ENCODE assay signal across 9 mouse cellular contexts in genomic region chr4:138454571-138455140, GRCm38 (mm10). TPM values are rescaled to one million over a fixed set of nuclear protein-coding genes. Genes with fewer than 3 reads are reported as not detected.
DNase-seq lines count a peak whose midpoint lies in the region; ATAC-seq lines count a peak whose summit lies in the region.
"Had no signal": no experiment of that assay in that cellular context is flagged by ENCODE, and none has a peak within 500 bp of the region (broad histone marks: within the 10 kb centered on the region; RNA-seq: fewer than 3 reads in every experiment).

No protein-coding gene starts in this region.

- peaks cover 30% of the 10 kb centered on the region for H3K4me1 ChIP-seq in embryonic facial prominence, embryonic 15.5 days
- H3K4me1 ChIP-seq in heart, embryonic 16.5 days (ENCODE audit: control insufficient read depth, insufficient read depth, low read length): peaks cover 5% of the 10 kb centered on the region; the same call in 1 of the 2 replicates
- peaks cover 6% of the 10 kb centered on the region for H3K4me1 ChIP-seq in liver, embryonic 15.5 days (replicated peaks)

- H3K9me3 ChIP-seq in embryonic facial prominence, embryonic 15.5 days (replicated peaks): no peaks in the 10 kb centered on the region
- no peaks in the 10 kb centered on the region for H3K9me3 ChIP-seq in heart, embryonic 16.5 days (replicated peaks; ENCODE audit: control insufficient read depth, low read length)
- H3K9me3 ChIP-seq in liver, embryonic 15.5 days (replicated peaks): no peaks in the 10 kb centered on the region

- H3K4me3 ChIP-seq in embryonic facial prominence, embryonic 15.5 days (replicated peaks): peak overlapping the region; percentile 77
- peak overlapping the region; percentile 60 for H3K4me3 ChIP-seq in heart, embryonic 16.5 days (ENCODE audit: low read length)
- H3K4me3 ChIP-seq in liver, embryonic 15.5 days (replicated peaks): peak overlapping the region; percentile 58

- H3K27ac ChIP-seq in embryonic facial prominence, embryonic 15.5 days (replicated peaks): peak overlapping the region; percentile 73
- H3K27ac ChIP-seq in heart, embryonic 16.5 days (ENCODE audit: low read length): no peak overlapping the region
- peak overlapping the region; percentile 65 for H3K27ac ChIP-seq in liver, embryonic 15.5 days (replicated peaks)

- peak overlapping the region; percentile 60 for H3K9ac ChIP-seq in embryonic facial prominence, embryonic 15.5 days
- peak overlapping the region; percentile 73 for H3K9ac ChIP-seq in heart, embryonic 16.5 days (ENCODE audit: low read length)
- peak overlapping the region; percentile 48 for H3K9ac ChIP-seq in liver, embryonic 15.5 days

- H3K4me2 ChIP-seq in embryonic facial prominence, embryonic 15.5 days (replicated peaks): peak overlapping the region; percentile 94
- peak overlapping the region; percentile 96 for H3K4me2 ChIP-seq in heart, embryonic 16.5 days (ENCODE audit: low read depth, low read length)
- peak overlapping the region; percentile 58 for H3K4me2 ChIP-seq in liver, embryonic 15.5 days

- DNase-seq in ES-CJ7 (ENCODE audit: low read depth, low spot score): peak; percentile 69
- DNase-seq in adrenal gland, postnatal 25 days: peak; percentile 76
- DNase-seq in kidney, postnatal 14 days: peak; percentile 81
- peak; percentile 70 for DNase-seq in ovary, postnatal 36 days (ENCODE audit: low spot score)
- no peak for DNase-seq in spleen, adult 12 weeks (ENCODE audit: low spot score)

- H3K36me3 ChIP-seq in embryonic facial prominence, embryonic 15.5 days: no peaks in the 10 kb centered on the region
- no peaks in the 10 kb centered on the region for H3K36me3 ChIP-seq in heart, embryonic 16.5 days (ENCODE audit: control insufficient read depth, insufficient read depth)
- H3K36me3 ChIP-seq in liver, embryonic 15.5 days (replicated peaks): no peaks in the 10 kb centered on the region

- WGBS in embryonic facial prominence, embryonic 15.5 days: under 1% methylated on average over 74 of the region's 78 CpGs
- 1% methylated on average over 67 of the region's 78 CpGs for WGBS in heart, embryonic 16.5 days
- under 1% methylated on average over 73 of the region's 78 CpGs for WGBS in liver, embryonic 15.5 days (ENCODE audit: insufficient replicate concordance)

- H3K27me3 ChIP-seq in embryonic facial prominence, embryonic 15.5 days: peaks cover 66% of the 10 kb centered on the region
- peaks cover 73% of the 10 kb centered on the region for H3K27me3 ChIP-seq in heart, embryonic 16.5 days (ENCODE audit: control insufficient read depth, insufficient read depth, low read length)
- peaks cover 98% of the 10 kb centered on the region for H3K27me3 ChIP-seq in liver, embryonic 15.5 days

- ATAC-seq in embryonic facial prominence, embryonic 15.5 days (ENCODE audit: insufficient number of reproducible peaks, low FRiP score, low TSS enrichment, low read depth): peak; percentile 36
- ATAC-seq in heart, embryonic 16.5 days (replicated peaks; ENCODE audit: extremely low read depth, insufficient read depth, low FRiP score): peak; percentile 21
- ATAC-seq in liver, embryonic 15.5 days (ENCODE audit: insufficient read depth): peak; percentile 35

RNA-seq across cellular contexts. Expression of gene Camk2n1, which starts 0.5 kb away (rescaled TPM):
- 24.8 and 26.3 TPM in 2 replicates for total RNA-seq in adrenal gland, postnatal 25 days (2021)
- polyA plus RNA-seq in embryonic facial prominence, embryonic 15.5 days (2015; fragmentation: Nextera tagmentation; extraction: Ambion mirVana): 3.1 and 3.4 TPM in 2 replicates
- 0.97 and 1.3 TPM in 2 replicates for polyA plus RNA-seq in heart, embryonic 16.5 days (2015; fragmentation: Nextera tagmentation; extraction: Ambion mirVana)
- 1.3 and 1.4 TPM in 2 replicates for polyA plus RNA-seq in liver, embryonic 15.5 days (2015; fragmentation: Nextera tagmentation; extraction: Ambion mirVana)
- total RNA-seq: common myeloid progenitor, adult 5-6 weeks had no signal

RNA-seq across cellular contexts. Expression of gene Mul1, which starts 20.2 kb away (rescaled TPM):
- 26.7 and 50.4 TPM in 2 replicates for total RNA-seq in adrenal gland, postnatal 25 days (2021)
- polyA plus RNA-seq in embryonic facial prominence, embryonic 15.5 days (2015; fragmentation: Nextera tagmentation; extraction: Ambion mirVana): 17.7 and 18.0 TPM in 2 replicates
- 22.3 and 24.5 TPM in 2 replicates for polyA plus RNA-seq in heart, embryonic 16.5 days (2015; fragmentation: Nextera tagmentation; extraction: Ambion mirVana)
- 7.8 and 8.6 TPM in 2 replicates for polyA plus RNA-seq in liver, embryonic 15.5 days (2015; fragmentation: Nextera tagmentation; extraction: Ambion mirVana)

RNA-seq across cellular contexts. Expression of gene Fam43b, which starts 58.3 kb away (rescaled TPM):
- 2.9 and 3.1 TPM in 2 replicates for total RNA-seq in adrenal gland, postnatal 25 days (2021)
- 0.09 and 0.11 TPM in 2 replicates for polyA plus RNA-seq in embryonic facial prominence, embryonic 15.5 days (2015; fragmentation: Nextera tagmentation; extraction: Ambion mirVana)
- 0.10 and 0.20 TPM in 2 replicates for polyA plus RNA-seq in heart, embryonic 16.5 days (2015; fragmentation: Nextera tagmentation; extraction: Ambion mirVana)
- polyA plus RNA-seq in liver, embryonic 15.5 days (2015; fragmentation: Nextera tagmentation; extraction: Ambion mirVana): not detected in 2 replicates
- total RNA-seq: common myeloid progenitor, adult 5-6 weeks had no signal
